Mouse (Mus musculus) spleen, adult 2 months (tissue): ENCODE measurements around the gene Cbs.

Experiments
- CTCF ChIP-seq: fragments of 200-500 bp; IDR thresholded peaks from 2 replicates; pipeline ENCODE4 v1.5.1; 2011; ENCODE audit warnings: mild to moderate bottlenecking, inconsistent platforms; ENCODE audit not compliant: insufficient read depth, insufficient read length, insufficient replicate concordance; ENCODE audit errors: extremely low read depth
- POLR2A ChIP-seq: fragments of 200-500 bp; IDR thresholded peaks from 2 replicates; pipeline ENCODE4 v1.6.1; 2011; ENCODE audit warnings: low read depth, low read length, inconsistent platforms

DNA sequence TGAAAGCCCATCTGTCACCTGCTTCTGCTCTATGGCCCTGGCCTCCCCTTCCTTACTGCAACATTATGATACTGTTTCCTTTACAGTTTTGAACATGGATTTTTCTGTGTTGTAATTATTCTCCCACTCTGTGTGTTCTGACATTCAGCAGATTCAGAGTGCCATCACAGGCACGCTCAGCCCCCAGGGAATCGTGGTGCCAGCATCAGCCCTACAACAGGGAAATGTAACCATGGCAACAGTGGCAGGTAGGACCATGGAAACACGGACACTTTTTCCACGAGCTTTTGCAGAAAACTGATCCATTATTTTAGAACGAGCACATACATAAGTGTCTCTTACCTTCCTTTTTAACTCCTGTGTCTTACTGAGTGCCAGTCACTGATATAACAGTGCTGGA, 42.0 kb downstream of the Cbs start:
- TF ChIP-seq POLR2A (no peak), CTCF (no peak)
